Mouse (Mus musculus): ENCODE results near the gene Omp.

The Omp gene

DNA sequence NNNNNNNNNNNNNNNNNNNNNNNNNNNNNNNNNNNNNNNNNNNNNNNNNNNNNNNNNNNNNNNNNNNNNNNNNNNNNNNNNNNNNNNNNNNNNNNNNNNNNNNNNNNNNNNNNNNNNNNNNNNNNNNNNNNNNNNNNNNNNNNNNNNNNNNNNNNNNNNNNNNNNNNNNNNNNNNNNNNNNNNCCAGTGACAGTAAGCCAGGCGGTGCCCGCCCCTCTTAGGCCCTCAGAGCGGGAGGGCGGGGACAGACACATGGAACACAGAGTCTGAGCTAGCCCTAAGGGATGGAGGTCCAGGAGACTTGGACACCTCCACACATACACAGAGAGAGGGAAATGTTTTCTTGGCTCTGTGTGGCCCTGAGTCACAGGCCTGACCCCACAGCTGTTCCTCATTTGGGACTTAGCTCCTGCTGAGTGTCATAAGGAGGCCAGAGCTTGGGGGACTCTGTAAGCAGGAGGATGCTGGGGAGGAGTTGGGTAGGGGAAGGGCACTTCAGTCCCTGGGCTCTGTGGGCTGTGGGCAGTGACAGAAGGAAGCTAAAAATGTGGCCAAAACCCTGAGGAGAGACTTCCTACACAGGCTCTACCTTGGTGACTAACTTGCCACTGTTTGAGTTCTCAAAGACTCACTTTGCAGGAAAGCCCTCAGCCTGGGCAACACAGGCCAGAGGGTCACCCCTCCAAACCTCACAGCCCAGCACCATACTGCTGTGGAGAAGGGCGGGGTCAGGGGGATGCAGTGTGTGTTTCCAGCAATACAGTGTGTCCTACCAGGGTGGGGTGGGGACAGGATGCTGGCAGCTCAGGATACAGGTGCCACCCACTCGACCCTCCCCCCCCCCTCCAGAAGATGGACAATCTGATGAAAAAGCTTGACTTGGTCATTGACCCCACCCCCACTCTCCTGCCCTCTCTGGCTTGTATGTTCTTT lies 26.1 kb upstream of the Omp start:
- DNase-seq (ENCODE audit: low read depth, low spot score), result no peak

DNA sequence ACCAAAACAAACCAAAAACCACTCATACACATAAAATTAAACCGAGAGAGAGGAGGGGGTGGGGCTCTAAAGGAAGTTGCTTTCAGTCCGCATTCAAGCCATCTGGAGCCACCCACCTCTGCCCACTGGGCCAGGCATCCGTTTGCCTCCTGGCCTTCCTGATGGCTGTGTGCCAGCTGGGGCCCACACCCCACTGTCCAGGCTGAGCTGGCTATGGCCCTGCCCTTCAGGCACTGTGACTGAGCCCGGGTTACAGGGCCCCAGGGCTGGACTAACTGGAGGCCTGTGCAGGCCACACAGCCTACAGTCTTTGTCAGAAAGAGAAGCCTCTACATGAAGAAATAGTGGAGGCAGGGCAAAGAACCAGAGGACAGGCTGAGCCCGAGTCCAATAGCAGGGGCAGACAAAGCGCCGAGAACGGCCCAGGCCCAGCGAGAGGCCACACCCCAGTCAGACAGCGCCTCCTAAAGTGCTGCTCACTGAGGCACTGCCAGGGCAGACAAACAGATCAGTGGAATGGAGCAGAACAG lies 19.8 kb upstream of the Omp start:
- no peak for DNase-seq (ENCODE audit: low read depth, low spot score)

DNA sequence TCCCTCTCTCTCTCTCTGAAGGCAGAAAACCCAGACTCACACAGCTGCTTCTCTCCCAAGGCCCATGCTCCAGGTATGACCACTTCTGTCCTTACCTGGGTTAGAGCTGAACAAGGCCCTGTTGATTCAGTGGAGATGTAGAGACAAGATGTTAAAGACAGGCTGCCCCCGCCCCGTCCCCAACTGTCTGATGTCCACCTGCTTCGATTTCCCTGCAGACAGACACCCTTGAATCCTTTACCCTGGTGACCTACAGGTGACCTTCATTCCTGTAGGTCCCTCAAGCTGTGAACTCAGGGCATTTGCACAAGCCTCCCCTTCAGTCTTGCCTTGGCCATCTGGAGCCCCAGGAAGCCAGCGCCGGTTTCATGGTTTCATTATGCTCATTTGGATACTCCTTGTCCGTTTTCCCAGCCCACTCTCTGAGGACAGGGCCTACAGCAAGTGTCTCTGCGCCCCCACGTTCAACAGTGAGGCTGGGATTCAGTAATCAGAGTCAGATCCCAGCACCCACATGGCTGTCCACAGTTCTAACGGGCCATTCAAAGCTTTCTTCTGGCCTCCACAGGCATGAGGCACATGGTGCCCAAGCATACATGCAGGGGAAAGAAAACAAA lies 19.2 kb upstream of the Omp start:
- DNase-seq (ENCODE audit: low read depth, low spot score), result no peak

DNA sequence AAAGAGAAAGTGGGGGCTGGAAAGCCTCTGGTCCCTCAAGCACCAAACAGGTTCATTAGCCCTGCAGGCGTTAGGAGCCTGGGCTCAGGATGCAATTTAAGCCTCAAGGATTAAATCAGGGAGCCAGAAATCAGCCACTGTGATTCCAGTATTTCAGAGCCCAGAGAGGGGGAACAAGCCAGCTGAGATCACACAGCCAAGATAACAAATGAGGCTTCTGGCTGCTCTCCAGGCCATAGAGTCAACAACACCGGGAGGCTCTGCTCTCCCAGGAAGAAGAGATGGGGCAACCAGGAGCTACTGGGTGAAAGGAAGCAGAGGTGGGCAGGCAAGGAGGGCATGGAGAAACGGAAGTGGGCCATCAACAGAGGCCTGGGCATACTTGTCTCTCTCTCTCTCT lies 18.4 kb upstream of the Omp start:
- no peak for DNase-seq (ENCODE audit: low read depth, low spot score)

DNA sequence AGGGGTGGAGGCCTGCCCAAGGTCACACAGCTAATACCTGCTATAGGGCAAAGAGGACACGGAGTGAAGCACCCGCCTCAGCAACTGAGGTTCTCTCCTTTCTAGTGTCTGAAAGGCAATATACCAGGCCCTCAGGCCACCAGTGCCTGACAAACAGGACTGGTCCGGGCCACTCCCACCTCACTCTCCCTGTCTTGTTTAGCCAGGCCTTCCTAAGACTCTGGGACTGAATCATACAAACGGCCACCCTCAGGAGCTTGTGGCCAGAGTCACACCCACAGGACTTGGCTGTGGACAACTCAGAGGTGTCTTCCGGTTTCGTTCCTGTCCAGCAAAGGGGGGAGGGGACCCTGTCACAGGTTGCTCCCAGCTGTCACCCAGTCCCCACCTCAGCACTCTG lies 16.9 kb upstream of the Omp start:
- no peak for DNase-seq (ENCODE audit: low read depth, low spot score)

DNA sequence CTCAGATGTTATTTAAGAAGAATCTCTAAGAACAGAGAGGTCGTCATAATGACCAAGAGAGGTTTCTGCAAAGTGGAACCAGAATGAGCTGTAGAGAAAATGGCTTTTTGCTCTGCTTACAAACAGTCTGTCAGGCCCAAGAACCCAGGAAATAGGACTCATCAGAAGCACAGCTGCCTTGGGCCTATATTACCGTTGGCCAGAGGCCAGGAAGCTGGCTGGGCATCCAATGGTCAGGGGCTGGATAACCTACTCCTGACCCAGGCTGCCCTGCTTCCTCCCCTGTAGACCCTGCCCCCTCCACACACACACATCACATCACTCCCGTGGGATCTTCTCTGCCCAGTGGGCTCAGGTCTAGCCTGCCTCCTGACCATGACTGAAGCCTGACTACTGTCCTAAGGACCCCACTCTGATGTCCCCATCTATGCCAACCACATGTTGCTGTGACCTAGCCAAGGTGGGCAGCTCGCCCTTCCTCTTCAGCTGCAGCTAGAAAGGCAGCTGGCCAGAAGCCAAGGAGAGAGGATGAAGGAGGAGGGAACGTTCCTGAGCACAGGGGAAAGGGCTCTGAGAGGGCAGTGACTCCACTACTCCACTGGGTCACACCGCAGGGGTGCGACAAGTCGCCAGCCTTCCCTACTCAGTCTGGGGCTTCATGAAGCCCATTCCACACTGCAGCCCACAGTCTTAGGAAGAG lies 14.9 kb upstream of the Omp start:
- DNase-seq (ENCODE audit: low read depth, low spot score), result no peak

DNA sequence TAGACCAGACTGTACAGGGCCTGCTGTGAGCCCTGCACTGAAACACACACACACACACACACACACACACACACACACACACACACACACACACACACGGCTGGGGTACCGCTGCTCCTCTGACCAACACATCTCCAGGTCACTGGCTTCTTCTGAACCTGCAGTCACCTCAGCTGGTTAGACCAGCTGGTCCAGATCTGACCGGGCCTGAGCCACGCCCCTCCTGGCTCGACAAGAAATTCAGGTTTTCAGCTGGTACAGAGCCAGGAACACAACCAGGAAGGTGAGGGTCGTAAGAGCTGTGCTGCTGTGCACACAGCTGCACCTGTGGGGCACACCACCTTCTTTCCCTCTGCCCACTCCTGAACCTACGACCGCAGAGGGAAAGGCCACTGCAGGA lies 13.2 kb upstream of the Omp start:
- DNase-seq (ENCODE audit: low read depth, low spot score), result no peak

DNA sequence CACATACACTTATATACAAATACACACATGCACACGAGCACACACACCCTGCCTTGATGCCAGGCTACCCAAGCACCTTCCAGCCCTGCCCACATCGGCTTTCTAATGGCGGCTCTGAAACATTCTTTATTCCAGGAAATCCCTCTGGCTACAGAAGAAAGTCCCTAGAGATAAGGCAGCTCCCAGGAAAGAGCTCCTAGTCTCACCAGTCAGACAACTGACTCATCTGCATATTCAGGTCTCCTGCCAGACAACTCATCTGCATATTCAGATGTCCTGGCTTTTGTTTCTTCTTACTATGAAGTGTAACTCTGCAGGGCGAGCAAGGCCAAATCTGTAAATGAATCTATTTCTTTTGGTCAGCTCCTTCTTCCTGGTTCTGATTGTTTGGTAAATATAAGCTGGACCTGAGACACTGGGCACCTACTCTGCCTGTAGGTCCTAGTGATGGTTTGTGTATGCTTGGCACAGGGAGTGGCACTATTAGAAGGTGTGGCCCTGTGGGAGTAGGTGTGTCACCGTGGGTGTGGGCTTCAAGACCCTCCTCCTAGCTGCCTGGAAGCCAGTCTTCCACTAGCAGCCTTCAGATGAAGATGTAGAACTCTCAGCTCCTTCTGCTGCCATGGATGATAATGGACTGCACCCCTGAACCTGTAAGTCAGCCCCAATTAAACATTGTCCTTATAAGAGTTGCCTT lies 12.5 kb upstream of the Omp start:
- DNase-seq (ENCODE audit: low read depth, low spot score), result no peak

DNA sequence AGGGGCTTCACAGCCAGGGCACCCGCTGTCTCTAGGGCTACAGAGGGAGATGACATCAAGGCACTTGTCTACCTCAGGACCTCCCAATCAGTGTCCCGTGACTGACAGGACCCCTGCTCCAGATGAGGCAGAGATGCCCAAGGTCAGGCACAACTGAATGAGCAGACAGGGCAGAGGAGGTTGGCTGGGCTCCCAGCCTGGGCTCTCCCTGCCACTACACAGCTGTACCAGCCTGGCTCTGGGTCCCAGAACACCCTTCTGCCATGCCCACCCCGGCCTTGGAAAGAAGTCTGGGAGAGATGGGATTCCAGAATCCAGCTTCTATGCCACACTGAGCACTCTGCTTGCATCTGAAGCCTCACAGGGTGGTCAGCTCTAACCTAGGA lies 11.0 kb upstream of the Omp start:
- DNase-seq (ENCODE audit: low read depth, low spot score), result no peak

DNA sequence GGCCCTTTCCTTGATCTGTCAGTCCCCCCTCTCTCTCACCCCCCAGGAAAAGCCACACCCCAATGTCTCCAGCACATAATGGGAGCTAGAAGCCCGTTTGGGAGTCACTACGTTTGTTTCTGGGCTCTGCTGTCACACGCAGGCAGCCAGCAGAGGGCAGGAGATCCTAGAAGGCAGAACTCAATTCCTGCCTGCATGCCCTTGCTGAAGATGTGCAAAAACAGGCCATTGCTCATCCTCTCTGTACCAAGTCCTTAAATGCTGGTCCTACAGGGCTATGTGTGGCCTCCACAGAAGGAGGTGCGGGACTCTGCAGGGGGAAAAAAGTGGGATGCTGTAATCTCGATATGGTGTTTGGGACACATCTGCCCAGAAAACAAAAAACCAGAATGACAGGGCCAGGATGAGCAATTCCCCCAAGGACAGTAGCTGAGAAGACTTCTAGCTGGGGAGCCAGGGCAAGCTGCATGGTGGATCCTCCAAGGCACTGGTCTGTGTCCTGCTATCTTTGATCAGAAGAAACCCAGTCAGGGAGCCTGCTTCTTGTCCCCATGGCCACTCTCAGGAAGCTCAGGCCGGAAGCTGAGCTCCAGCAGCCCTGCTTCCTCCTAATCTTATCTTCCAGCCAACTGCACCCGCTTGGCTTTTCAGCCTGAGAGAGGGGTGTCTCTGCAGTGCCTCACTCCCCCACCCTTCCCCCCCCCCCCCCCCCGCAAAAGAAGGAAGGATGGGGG lies 10.4 kb upstream of the Omp start:
- DNase-seq (ENCODE audit: low read depth, low spot score), result no peak

DNA sequence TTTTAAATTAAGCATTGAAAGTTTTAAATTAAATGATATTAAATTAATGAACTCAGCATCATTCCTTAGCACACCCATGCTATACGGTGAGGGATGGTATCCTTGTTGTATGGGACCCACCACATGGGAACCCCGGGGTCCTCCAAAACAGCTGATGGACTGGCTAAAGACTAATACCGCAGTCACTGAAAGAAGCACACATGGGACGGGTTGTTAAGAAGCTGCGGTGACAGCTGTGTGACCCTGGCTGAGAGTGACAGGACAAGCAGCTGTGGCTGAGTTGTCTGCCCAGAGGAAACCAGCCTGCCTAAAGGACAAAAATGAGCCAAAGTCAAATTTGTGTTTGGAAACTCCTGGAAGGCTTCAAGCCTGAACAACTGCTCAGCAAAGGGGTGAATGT lies 8.6 kb upstream of the Omp start:
- DNase-seq (ENCODE audit: low read depth, low spot score), result no peak

DNA sequence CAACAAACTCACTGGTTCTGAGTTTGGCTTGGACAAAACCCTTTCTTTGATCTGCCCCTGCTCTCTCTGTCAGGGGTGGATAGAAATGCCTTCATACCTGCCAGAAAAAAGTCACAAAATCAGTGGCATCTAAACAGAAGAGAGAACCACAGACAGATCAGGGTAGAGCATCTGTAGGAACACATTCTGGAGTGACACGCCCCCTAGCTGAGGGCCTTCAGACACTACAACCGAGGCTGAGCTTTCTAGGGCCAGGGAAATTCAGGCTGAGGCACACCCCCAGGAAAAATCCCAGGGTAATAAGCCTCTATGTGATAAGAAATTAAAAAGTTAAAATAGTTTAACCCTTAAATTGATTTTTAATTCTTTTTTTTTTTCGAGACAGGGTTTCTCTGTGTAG lies 8.0 kb upstream of the Omp start:
- DNase-seq (ENCODE audit: low read depth, low spot score), result no peak

DNA sequence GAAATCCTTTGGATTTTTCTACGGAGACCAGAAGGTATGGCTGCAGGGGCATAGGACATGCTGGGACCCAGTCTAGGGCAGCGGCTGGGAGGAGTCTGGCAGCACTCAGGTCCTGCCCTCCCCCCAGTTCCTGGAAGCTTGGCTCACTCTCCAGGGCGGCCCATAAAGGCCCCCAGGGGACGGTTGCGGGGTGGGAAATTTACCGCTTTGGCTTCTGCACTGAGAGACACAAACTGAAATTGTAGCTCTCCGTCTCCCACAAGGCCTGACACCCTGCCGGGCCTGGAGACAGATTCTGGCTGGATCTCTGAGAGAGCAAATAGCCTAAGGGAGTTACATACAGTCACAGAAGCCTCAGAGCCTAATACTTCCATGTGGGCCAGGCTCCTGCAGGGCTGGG lies 7.1 kb upstream of the Omp start:
- no peak for DNase-seq (ENCODE audit: low read depth, low spot score)

DNA sequence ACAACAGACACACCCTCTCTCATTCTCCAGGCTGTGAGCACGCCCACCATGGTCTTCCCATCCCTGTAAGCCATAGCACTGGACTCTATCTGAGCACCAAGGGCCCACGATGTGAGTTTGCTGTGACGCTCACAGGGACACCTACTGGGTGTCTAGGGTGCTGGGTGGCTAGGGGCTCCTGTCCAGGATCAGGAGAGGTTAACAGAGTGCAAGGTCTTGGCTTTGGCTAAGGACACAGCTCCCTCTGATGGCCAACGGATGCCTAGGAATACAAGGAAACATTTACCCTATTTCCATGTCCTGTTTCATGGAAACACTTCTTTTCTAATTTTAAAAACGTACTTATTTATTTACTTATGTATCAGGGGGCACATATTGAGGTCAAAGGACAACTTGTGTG lies 5.2 kb upstream of the Omp start:
- no peak for DNase-seq (ENCODE audit: low read depth, low spot score)

DNA sequence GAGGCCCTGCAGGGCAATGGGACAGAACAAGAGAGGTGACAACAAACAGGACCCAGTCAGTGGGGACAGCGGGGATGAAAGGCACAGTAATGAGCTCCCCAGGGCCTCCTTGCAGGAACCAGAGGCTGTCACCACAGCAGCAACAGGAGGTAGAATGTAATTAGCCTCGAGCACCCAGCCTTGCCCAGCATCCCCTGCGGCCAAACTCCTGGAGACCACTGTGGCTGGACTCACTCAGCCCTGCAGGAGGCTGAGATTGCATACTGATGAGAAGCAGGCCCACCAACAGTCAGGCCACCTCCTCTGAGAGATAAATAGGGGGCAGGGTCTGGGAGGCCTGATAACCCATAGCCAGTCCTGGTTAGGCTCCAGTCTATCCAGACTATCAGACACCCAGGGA lies 4.5 kb upstream of the Omp start:
- no peak for DNase-seq (ENCODE audit: low read depth, low spot score)

DNA sequence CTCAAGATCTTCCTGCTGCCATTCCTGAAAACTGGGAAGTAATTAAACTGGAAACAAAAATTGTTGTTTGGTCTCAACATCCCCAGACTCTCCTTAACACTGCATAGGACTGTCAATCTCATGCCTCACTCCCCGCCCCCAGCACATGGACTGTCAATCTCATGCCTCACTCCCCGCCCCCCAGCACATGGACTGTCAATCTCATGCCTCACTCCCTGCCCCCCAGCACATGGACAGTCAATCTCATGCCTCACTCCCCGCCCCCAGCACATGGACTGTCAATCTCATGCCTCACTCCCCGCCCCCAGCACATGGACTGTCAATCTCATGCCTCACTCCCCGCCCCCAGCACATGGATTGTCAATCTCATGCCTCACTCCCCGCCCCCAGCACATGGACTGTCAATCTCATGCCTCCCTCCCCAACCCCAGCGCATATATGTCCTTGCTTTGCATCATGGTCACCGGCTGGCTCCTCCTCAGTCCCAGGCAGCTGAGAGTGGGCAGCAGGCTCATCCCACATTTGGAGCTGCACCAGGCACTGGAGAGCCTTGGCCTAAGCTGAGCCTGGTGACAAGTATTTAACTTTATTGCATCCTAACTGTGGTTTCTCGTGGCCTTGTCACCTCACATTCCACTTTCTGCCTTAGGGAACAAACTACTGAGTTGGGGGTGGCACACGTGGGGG lies 3.6 kb upstream of the Omp start:
- DNase-seq (ENCODE audit: low read depth, low spot score), result no peak

DNA sequence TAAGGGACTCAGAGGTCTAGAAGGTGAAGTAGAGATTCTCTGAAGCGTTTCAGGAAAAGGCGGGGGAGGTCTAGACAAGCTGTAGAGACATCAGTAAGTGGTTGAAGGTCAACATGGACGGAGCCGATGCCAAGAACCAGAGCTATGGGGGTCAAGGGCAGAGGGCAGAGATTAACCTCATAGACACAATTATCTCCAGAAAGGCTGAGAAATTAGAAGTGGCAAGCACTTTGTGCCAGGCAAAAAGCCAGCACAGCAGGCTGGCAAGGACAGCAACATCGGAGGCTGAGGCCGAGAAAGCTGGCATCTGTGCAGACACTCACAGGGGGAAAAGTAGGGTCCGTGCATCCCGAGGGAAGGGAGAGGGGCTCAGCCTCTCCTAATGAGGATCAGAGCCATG lies 2.5 kb upstream of the Omp start:
- DNase-seq (ENCODE audit: low read depth, low spot score), result no peak

DNA sequence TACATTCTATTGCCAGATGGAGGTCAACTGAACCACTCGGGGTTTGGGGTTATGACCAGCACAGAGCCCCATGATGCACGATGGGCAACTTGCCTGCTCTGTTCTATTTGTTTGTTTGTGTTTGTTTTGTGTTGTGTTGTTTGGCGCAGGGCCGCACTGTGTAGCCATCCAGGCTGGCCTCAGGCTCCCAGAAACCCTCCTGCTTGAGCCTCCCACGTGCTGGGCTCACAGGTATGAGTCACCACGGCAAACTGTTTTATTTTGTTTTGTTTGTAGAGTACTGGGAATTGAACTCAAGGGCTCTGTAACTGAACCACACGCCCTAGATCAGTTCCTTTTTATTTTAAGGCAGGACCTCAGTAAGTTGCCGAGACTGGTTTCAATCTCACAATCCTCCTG lies 1.1 kb upstream of the Omp start:
- DNase-seq (ENCODE audit: low read depth, low spot score), result no peak

DNA sequence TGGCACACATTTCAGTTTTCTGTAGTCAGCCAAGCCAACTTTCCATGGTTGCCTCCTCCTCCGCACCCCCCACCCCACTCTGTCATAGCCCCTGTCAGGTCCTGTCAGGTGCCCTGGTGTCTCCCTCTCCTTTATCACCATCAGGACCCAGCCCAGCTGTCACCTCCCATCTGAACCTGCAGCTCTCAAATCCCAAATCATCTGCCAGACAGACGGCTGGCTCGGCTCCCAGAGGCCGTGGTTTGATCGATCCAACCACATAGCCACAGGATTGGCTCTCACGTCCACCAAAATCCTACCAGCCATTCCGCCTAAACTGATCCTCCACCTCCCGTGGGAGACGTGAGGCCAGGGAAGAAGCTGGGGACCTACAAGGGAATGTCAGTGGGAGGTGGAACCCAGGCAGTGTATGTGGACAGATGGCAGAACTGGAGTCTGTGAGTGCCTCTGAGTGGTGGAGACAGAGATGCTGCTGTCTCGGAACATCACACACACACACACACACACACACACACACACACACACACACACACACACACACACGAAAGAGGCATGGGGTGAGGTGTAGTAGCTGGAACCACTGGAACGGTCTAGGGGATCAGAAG lies 642 bp upstream of the Omp start:
- no peak for DNase-seq (ENCODE audit: low read depth, low spot score)

DNA sequence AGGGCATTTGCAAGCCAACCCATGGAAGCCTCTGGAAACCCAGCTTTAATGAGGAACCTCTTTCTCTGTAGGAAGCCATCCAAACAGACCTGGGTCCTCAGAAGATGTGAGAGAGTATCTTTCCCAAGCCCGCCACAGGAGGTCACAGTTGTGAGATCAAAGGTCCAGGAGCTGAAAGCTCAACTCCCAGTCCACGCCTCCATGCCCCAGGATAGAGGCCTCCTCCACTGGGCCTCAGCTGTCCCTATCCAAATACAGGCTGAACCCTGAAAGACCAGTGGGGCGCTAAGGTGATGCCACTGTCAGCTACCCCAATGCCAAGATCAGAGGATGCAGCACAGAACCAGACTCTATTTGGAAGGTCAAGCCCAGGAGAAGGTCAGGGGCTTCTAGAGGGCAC lies 2.7 kb downstream of the Omp start:
- DNase-seq (ENCODE audit: low read depth, low spot score), result no peak

Data from WW6 (cell line).